Mouse (Mus musculus) heart, postnatal 0 days (tissue): ENCODE measurements around the gene Gm42878.

Experiments
- CTCF ChIP-seq: IDR thresholded peaks from 2 replicates; pipeline ENCODE4 v1.5.1; 2016; ENCODE audit warnings: antibody characterized with exemption, control low read depth, low read depth
- EP300 ChIP-seq: IDR thresholded peaks from 2 replicates; pipeline ENCODE4 v1.6.1; 2016; ENCODE audit warnings: antibody characterized with exemption, low read depth

DNA sequence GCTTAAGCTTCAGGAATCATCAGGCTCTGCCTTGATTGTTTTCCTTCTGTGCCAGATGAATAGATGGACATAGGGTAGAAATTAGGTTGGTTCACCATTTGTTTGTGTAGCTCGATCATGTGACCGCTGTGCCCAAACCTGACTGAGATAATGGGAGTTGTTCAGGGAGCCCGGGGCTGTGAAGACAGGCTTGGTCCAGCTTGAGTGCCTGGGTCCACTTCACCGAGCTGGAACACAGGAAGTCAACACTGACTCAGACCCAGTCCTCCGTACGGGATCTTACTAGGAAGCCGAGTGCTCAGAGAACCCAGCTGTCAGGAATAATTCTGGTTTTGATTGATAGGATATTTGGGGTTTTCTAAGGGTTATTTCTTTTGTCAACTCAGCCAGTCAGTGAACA lies 70.7 kb downstream of the Gm42878 start:
- no peak for TF ChIP-seq EP300
- no peak for TF ChIP-seq CTCF
